Mouse (Mus musculus): Measurements from ENCODE around the gene Soga3. TPM values are rescaled to one million over a fixed set of nuclear protein-coding genes. Genes with fewer than 3 reads are reported as not detected.
A peak's percentile ranks its signal among the peaks of the same experiment; 100 is the strongest.

Gene Soga3
- polyA plus RNA-seq, 1 experiment from 2014 or later, result 0.87 TPM

GRCm38 (mm10) chr10:29208735-29209134 is 65.1 kb downstream of the Soga3 start:
- no peak overlapping the region for H3K9ac ChIP-seq (replicated peaks)
- H3K4me2 ChIP-seq, result no peak overlapping the region
- no peak overlapping the region for H3K4me3 ChIP-seq (replicated peaks)
- no peaks in the 10 kb centered on the region for H3K27me3 ChIP-seq
- WGBS, result 59% methylated on average over 3 of the region's 3 CpGs
- ATAC-seq (ENCODE audit: insufficient number of reproducible peaks, insufficient read depth, low FRiP score, low TSS enrichment, low read depth), result no peak
- no peak overlapping the region for H3K27ac ChIP-seq
- H3K36me3 ChIP-seq, result no peaks in the 10 kb centered on the region
- peaks cover 7% of the 10 kb centered on the region for H3K4me1 ChIP-seq (replicated peaks)
- no peaks in the 10 kb centered on the region for H3K9me3 ChIP-seq

DNA sequence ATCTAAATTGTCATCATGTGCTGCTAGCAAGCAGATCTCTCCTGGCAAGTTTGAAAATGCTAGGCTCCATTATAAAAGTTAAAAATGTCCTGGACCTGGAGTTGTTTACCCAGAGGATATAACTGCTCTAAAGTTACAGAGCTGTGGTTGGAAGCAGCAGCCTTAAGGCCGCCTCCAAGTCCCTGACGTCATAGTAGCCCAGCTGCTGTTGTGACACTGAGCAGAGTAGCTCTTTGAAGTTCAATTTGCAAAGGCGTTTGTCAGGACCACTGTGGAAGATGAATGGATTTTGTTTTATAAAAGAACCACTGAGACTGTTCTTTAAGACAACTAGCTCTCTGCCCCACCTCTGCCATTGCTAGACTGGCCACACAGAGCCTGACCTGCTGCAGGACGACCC is 67.8 kb downstream of the Soga3 start, which contains the start of gene 9330159F19Rik:
Gene 9330159F19Rik (plus strand): TSS at position 154 of the 400 bp plus-strand sequence.
- Histone ChIP-seq H3K9ac (replicated peaks) (no peak within 1 kb of the TSS), H3K9me3 (no peaks in the 10 kb centered on the region), H3K4me3 (replicated peaks) (no peak within 1 kb of the TSS), H3K27ac (no peak within 1 kb of the TSS), H3K4me1 (replicated peaks) (peaks cover 7% of the 10 kb centered on the region), H3K4me2 (peak within 1 kb of the TSS; percentile 35), H3K27me3 (no peaks in the 10 kb centered on the region), H3K36me3 (no peaks in the 10 kb centered on the region)
- WGBS, result 10% methylated on average over 4 of the region's 4 CpGs
- peak; percentile 95 for ATAC-seq (ENCODE audit: insufficient number of reproducible peaks, insufficient read depth, low FRiP score, low TSS enrichment, low read depth)

DNA sequence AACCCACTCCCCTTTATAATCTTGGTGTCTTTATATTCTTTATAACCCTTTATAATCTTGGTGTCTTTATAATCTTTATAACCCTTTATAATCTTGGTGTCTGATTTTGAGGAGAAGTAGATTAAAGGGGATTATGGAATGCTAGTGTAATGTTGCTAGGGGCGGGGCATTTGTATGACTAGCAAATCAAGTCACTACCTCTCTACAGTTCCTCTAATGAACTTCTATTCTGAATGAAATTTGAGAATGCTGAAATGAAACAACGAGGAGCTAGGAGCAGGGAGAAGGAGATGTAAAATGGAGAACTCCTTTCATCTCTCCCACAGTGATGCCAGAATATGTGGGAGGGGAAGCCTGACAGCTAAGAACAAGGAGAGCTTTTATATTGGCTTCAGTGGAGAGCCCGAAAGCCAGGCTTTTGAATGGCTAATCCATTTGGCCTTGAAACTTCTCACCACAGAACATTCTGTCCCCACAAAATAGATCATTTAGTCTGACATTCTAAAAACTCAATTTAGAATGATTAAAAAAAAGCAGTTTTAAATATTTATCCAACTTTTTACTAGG is 70.0 kb downstream of the Soga3 start:
- 46% methylated on average over 3 of the region's 3 CpGs for WGBS
- Histone ChIP-seq H3K4me2 (no peak overlapping the region), H3K9ac (replicated peaks) (no peak overlapping the region), H3K27me3 (no peaks in the 10 kb centered on the region), H3K4me3 (replicated peaks) (no peak overlapping the region), H3K27ac (no peak overlapping the region), H3K36me3 (no peaks in the 10 kb centered on the region), H3K9me3 (no peaks in the 10 kb centered on the region), H3K4me1 (replicated peaks) (peaks cover 7% of the 10 kb centered on the region)
- no peak for ATAC-seq (ENCODE audit: insufficient number of reproducible peaks, insufficient read depth, low FRiP score, low TSS enrichment, low read depth)

GRCm38 (mm10) chr10:29216957-29217356 is 73.3 kb downstream of the Soga3 start:
- no peak overlapping the region for H3K27ac ChIP-seq
- 87% methylated on average over 1 of the region's 1 CpGs for WGBS
- ATAC-seq (ENCODE audit: insufficient number of reproducible peaks, insufficient read depth, low FRiP score, low TSS enrichment, low read depth), result no peak
- H3K36me3 ChIP-seq, result no peaks in the 10 kb centered on the region
- H3K4me2 ChIP-seq, result no peak overlapping the region
- H3K9me3 ChIP-seq, result no peaks in the 10 kb centered on the region
- H3K4me3 ChIP-seq (replicated peaks), result no peak overlapping the region
- no peaks in the 10 kb centered on the region for H3K27me3 ChIP-seq
- no peak overlapping the region for H3K9ac ChIP-seq (replicated peaks)
- no peaks in the 10 kb centered on the region for H3K4me1 ChIP-seq (replicated peaks)

- ATAC-seq (ENCODE audit: insufficient number of reproducible peaks, insufficient read depth, low FRiP score, low TSS enrichment, low read depth), result no peak
- no peaks in the 10 kb centered on the region for H3K4me1 ChIP-seq (replicated peaks)
- 84% methylated on average over 2 of the region's 2 CpGs for WGBS
- no peak overlapping the region for H3K4me2 ChIP-seq
- H3K9me3 ChIP-seq, result no peaks in the 10 kb centered on the region
- H3K27ac ChIP-seq, result no peak overlapping the region
- no peak overlapping the region for H3K4me3 ChIP-seq (replicated peaks)
- H3K9ac ChIP-seq (replicated peaks), result no peak overlapping the region
- H3K36me3 ChIP-seq, result no peaks in the 10 kb centered on the region
- no peaks in the 10 kb centered on the region for H3K27me3 ChIP-seq
Observed at GRCm38 (mm10) chr10:29217451-29217850, 73.8 kb downstream of the Soga3 start.

DNA sequence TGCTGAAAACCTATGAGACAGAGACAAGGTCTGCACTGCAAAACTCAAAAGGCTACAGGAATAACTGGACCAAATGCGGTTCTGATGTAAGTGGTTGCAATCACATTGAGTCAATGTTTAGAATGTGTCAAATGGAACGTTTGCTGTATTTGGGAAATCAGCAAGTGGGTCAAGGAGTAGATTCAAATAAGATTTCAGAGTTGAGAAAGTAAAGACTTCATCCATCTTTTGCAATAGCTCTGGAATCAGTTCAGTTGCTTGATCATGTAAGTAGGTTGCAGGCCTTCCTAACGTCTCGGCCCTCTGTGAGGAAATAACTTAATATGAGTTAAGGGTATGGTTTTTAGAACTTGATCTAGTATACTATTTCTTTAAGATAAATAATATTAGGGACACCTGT is 81.7 kb downstream of the Soga3 start:
- no peak overlapping the region for H3K27ac ChIP-seq
- H3K9ac ChIP-seq (replicated peaks), result no peak overlapping the region
- no peaks in the 10 kb centered on the region for H3K27me3 ChIP-seq
- 90% methylated on average over 4 of the region's 4 CpGs for whole genome bisulfite sequencing
- no peak for ATAC-seq (ENCODE audit: insufficient number of reproducible peaks, insufficient read depth, low FRiP score, low TSS enrichment, low read depth)
- H3K4me2 ChIP-seq, result no peak overlapping the region
- H3K4me1 ChIP-seq (replicated peaks), result no peaks in the 10 kb centered on the region
- no peaks in the 10 kb centered on the region for H3K9me3 ChIP-seq
- H3K36me3 ChIP-seq, result no peaks in the 10 kb centered on the region
- no peak overlapping the region for H3K4me3 ChIP-seq (replicated peaks)

DNA sequence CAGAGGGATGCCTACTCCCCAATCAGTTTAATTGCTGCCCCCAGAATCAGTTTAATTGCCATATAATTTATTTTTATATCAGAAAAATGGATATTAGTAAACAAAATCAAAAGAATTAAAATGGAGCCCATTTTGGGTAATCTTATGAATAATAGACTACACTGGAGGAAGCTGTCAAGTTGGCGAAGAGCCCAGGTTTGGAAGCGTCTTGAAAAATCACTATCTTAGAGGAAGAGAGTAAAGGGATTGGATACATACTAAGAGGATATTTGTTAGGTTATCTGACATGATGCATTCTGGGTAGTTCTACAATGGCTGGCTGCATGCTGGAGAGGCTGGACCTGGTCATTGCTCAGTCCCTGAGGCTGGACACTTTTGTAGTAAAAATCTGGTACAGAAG is 87.6 kb downstream of the Soga3 start:
- no peak overlapping the region for H3K4me3 ChIP-seq (replicated peaks)
- H3K9ac ChIP-seq (replicated peaks), result no peak overlapping the region
- H3K4me2 ChIP-seq, result no peak overlapping the region
- H3K27me3 ChIP-seq, result no peaks in the 10 kb centered on the region
- H3K4me1 ChIP-seq (replicated peaks), result no peaks in the 10 kb centered on the region
- no peak for ATAC-seq (ENCODE audit: insufficient number of reproducible peaks, insufficient read depth, low FRiP score, low TSS enrichment, low read depth)
- WGBS, result 88% methylated on average over 2 of the region's 2 CpGs
- H3K9me3 ChIP-seq, result no peaks in the 10 kb centered on the region
- H3K27ac ChIP-seq, result no peak overlapping the region
- no peaks in the 10 kb centered on the region for H3K36me3 ChIP-seq

Other genes starting within 250 kb of the Soga3 start
- not detected in 2 replicates for gene 2310057J18Rik, start 157.5 kb upstream of the Soga3 start, polyA plus RNA-seq (2016; fragmentation: Nextera tagmentation; extraction: Ambion mirVana)
- gene Gm49353, start 55.1 kb downstream of the Soga3 start, polyA plus RNA-seq (2016; fragmentation: Nextera tagmentation; extraction: Ambion mirVana), result 0.70 TPM in 1 of 2 replicates, not detected in the other
- gene 9330159F19Rik, start 67.8 kb downstream of the Soga3 start, polyA plus RNA-seq (2016; fragmentation: Nextera tagmentation; extraction: Ambion mirVana), result 0.45 and 0.48 TPM in 2 replicates
- 17.4 and 18.4 TPM in 2 replicates for gene Echdc1, start 169.3 kb downstream of the Soga3 start, polyA plus RNA-seq (2016; fragmentation: Nextera tagmentation; extraction: Ambion mirVana)
- 54.3 and 56.3 TPM in 2 replicates for gene Rnf146, start 218.6 kb downstream of the Soga3 start, polyA plus RNA-seq (2016; fragmentation: Nextera tagmentation; extraction: Ambion mirVana)